Mouse (Mus musculus) ES-E14 (cell line): Measurements from ENCODE around the gene Hist2h4. TPM values are rescaled to one million over a fixed set of nuclear protein-coding genes. Genes with fewer than 3 reads are reported as not detected.

Experiments used
- DNase-seq: peaks from one replicate; pipeline ENCODE4 v3.0.0-alpha.2; 2013; ENCODE audit warnings: low read depth, low spot score
- H3K27ac ChIP-seq: 2 replicates; pipeline ENCODE4 v1.5.1; 2012; ENCODE audit warnings: low read depth, mild to moderate bottlenecking, low read length, moderate library complexity, mixed read lengths; ENCODE audit not compliant: poor library complexity, insufficient read depth, severe bottlenecking
- H3K36me3 ChIP-seq: 2 replicates; pipeline ENCODE4 v1.6.1; 2012; ENCODE audit warnings: mild to moderate bottlenecking, low read length, moderate library complexity, mixed read lengths; ENCODE audit not compliant: control insufficient read depth, poor library complexity, insufficient read depth, severe bottlenecking
- H3K4me1 ChIP-seq, 2 experiments: fragments of 150-350 bp in 1 of 2; sonication (generic) in 1 of 2; 2 replicates each; pipeline ENCODE4 v1.6.1; 2012; ENCODE audit warnings: low read length in 2 of 2, mild to moderate bottlenecking in 1 of 2, mixed read lengths in 1 of 2; ENCODE audit not compliant: control insufficient read depth in 2 of 2, insufficient read depth in 2 of 2, poor library complexity in 1 of 2
- H3K4me3 ChIP-seq, 2 experiments: fragments of 150-350 bp in 1 of 2; sonication (generic) in 1 of 2; 2 replicates each; pipeline ENCODE4 v1.5.1; 2012; ENCODE audit warnings: low read length in 2 of 2, low read depth in 1 of 2, mild to moderate bottlenecking in 1 of 2, mixed read lengths in 1 of 2; ENCODE audit not compliant: insufficient read depth in 1 of 2, poor library complexity in 1 of 2, severe bottlenecking in 1 of 2
- H3K9ac ChIP-seq: 2 replicates; pipeline ENCODE4 v1.6.1; 2012; ENCODE audit warnings: low read depth, mild to moderate bottlenecking, low read length, mixed read lengths; ENCODE audit not compliant: poor library complexity, insufficient read depth, severe bottlenecking
- H3K9me3 ChIP-seq: fragments of 150-350 bp; sonication (generic); 2 replicates; pipeline ENCODE4 v1.6.1; 2012; ENCODE audit warnings: low read depth, mild to moderate bottlenecking, low read length; ENCODE audit not compliant: control insufficient read depth, insufficient read depth
- CHD2 ChIP-seq: IDR thresholded peaks from 2 replicates; pipeline ENCODE4 v1.6.1; 2014; ENCODE audit warnings: mild to moderate bottlenecking, low read depth, low read length, inconsistent platforms
- HCFC1 ChIP-seq: IDR thresholded peaks from 2 replicates; pipeline ENCODE4 v1.6.1; 2012; ENCODE audit warnings: low read length, inconsistent platforms, borderline replicate concordance; ENCODE audit not compliant: insufficient read depth
- MAFK ChIP-seq: IDR thresholded peaks from 2 replicates; pipeline ENCODE4 v1.6.1; 2014; ENCODE audit warnings: mild to moderate bottlenecking, low read depth, low read length, inconsistent platforms; ENCODE audit not compliant: insufficient read depth
- ZC3H11A ChIP-seq: IDR thresholded peaks from 2 replicates; pipeline ENCODE4 v1.6.1; 2012; ENCODE audit warnings: low read depth, mild to moderate bottlenecking, inconsistent platforms, low read length, borderline replicate concordance
- ZNF384 ChIP-seq: IDR thresholded peaks from 2 replicates; pipeline ENCODE4 v1.6.1; 2012; ENCODE audit warnings: low read depth, low read length, inconsistent platforms
- in situ Hi-C, 2 experiments: fragments of 600-800 bp; cut with MboI; formaldehyde crosslinking; loops; one replicate each; pipeline ENCODE4 v1.15.1; 2025; ENCODE audit warnings: low sequenced_read_pairs in 2 of 2, inconsistent platforms in 1 of 2; ENCODE audit not compliant: unreplicated experiment in 2 of 2
- total RNA-seq: library from RNA; depleted of rRNA; stranded (reverse); fragments of 300-350 nt; gene quantifications from 2 replicates; pipeline ENCODE4 v1.2.3, GENCODE M21; 2012; rRNA removed

The Hist2h4 gene
- total RNA-seq: 46.0 TPM in 2 replicates

DNA sequence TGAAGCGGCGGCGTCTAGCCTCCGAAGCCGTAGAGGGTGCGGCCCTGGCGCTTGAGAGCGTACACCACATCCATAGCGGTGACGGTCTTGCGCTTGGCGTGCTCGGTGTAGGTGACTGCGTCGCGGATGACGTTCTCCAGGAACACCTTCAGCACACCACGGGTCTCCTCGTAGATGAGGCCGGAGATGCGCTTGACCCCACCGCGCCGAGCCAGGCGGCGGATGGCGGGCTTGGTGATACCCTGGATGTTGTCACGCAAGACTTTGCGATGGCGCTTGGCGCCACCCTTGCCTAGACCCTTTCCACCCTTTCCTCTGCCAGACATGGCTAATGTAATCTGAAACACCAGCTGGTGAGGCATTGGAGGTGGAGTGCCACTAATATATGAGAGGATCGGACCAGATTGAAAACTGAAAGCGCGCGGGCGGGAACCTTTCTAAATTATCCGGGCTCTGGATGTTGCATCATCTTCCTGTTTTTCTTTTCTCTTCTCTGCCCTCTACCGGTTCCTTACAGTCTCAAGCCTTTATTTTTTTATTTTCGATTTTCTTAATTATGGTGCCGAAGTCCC lies at the start of gene Hist2h4:
Gene Hist2h4 (minus strand): TSS at position 333 of the 572 bp plus-strand sequence.
- Histone ChIP-seq H3K4me3 (peak within 1 kb of the TSS; percentile 56 to 74), H3K36me3 (no peaks in the 10 kb centered on the region), H3K27ac (peak within 1 kb of the TSS; percentile 96), H3K9me3 (no peaks in the 10 kb centered on the region), H3K9ac (peak within 1 kb of the TSS; percentile 90), H3K4me1 (peaks cover 0 to 5% of the 10 kb centered on the region in 2 experiments; a peak in 2 of 4 replicates)
- no peak for TF ChIP-seq ZC3H11A
- no peak for TF ChIP-seq CHD2
- TF ChIP-seq HCFC1: peak; percentile 59; the same call in 1 of the 2 replicates
- TF ChIP-seq MAFK: no peak
- TF ChIP-seq ZNF384: peak; percentile 69
- in situ Hi-C loops: no loop called here
- DNase-seq: peak; percentile 93

DNA sequence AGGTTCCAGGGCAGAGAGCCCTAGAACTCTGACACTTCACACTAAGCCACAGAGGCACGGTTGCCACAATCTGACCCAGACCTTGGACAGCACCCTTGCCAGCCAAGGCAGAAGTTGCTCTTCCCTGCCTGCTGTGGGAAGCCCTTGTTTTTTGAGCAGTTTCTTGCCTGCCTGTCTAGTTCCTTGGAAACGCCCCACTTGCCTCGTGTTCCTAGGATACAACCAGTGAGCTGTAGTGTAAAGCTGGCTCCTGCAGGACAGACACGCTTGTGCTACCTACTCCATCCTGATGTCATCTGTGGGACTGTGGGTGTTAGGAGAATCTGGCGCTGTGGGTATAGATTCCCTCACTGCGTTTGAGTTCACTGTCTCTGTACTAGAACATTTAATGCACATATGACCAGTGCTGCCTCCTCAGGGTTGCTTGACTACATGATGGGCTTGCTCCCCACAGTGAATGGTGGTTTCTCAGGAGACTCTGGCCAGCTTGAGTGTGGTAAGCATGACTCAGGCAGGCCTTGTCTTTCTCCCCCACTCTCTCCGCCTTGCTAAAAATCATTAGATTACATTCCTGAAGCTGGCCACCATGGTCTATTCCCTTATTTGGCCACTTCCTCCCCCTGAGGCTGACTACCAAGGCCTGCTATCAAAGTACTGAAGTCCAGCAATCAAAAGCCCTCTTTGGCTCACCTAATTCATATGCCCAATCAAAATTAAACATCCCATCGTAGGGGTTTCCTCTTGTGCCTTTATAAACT lies 49.4 kb upstream of the Hist2h4 start:
- Histone ChIP-seq H3K9ac (no peak overlapping the region), H3K27ac (no peak overlapping the region), H3K4me1 (no peaks in the 10 kb centered on the region), H3K36me3 (no peaks in the 10 kb centered on the region), H3K9me3 (peaks cover 2% of the 10 kb centered on the region), H3K4me3 (no peak overlapping the region)
- no peak for DNase-seq
- TF ChIP-seq ZNF384 (no peak), MAFK (no peak), CHD2 (no peak), ZC3H11A (no peak), HCFC1 (no peak)
- in situ Hi-C loops: no loop called here

DNA sequence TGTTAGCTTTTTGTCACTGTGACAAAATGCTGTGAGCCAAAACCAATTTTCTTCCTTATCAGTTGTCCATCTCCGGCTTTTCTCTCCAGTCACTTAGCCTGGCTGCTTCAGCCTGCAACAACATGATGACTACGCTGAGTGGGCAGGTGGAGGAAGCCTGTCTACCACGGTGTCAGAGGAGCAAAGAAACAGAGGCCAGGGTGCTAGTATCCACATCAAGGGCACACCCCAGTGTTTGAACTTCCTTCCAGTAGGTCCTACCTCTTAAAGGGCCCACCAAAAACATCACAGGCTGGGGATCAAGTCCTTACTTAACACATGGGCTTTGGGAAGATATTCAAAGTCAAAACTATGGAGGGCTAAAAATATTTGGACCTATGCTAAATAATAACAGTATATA lies 46.3 kb upstream of the Hist2h4 start:
- in situ Hi-C loops: no loop called here
- TF ChIP-seq ZC3H11A (no peak), HCFC1 (no peak), ZNF384 (no peak), CHD2 (no peak), MAFK (no peak)
- H3K4me3 ChIP-seq: no peak overlapping the region
- no peak for DNase-seq
- H3K9ac ChIP-seq: no peak overlapping the region
- H3K4me1 ChIP-seq: peaks cover 0 to 5% of the 10 kb centered on the region in 2 experiments; a peak in 2 of 4 replicates
- no peak overlapping the region for H3K27ac ChIP-seq
- H3K36me3 ChIP-seq: no peaks in the 10 kb centered on the region
- H3K9me3 ChIP-seq: no peaks in the 10 kb centered on the region

DNA sequence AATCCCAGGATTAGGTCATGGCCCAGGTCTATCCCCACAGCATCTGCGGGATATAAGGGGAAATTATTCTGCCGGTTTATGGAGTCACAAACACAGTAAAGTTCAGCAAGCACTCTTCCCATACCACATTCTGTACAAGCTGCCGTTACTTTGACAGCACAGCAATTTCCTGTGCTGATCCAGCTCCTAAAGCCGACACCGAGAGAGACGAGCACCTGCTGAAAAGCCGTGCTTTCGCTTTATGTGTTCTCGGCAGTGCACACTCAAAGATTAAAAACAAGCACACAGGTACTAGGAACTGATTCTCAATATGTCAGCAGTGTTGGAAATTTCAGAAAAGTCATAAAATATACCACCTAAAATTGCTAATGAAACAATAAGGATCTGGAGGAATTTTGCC lies 43.4 kb upstream of the Hist2h4 start:
- no peak overlapping the region for H3K4me3 ChIP-seq
- no peak overlapping the region for H3K27ac ChIP-seq
- H3K4me1 ChIP-seq: peaks cover 0 to 5% of the 10 kb centered on the region in 2 experiments; a peak in 2 of 4 replicates
- H3K9me3 ChIP-seq: no peaks in the 10 kb centered on the region
- H3K9ac ChIP-seq: no peak overlapping the region
- no peak for TF ChIP-seq ZC3H11A
- DNase-seq: no peak
- no peaks in the 10 kb centered on the region for H3K36me3 ChIP-seq
- in situ Hi-C loops: no loop called here
